Mouse (Mus musculus) olfactory bulb, adult 2 months (tissue): Measurements from ENCODE around the gene Gtf2ird1. TPM values are rescaled to one million over a fixed set of nuclear protein-coding genes. Genes with fewer than 3 reads are reported as not detected.

ENCODE experiments used
- H3K27ac ChIP-seq: fragments of 200-500 bp; 2 replicates; pipeline ENCODE4 v1.5.1; 2012; ENCODE audit warnings: low read depth, low read length; ENCODE audit not compliant: insufficient read depth
- H3K4me1 ChIP-seq: fragments of 200-500 bp; 2 replicates; pipeline ENCODE4 v1.6.1; 2012; ENCODE audit warnings: low read length; ENCODE audit not compliant: control insufficient read depth, insufficient read depth
- H3K4me3 ChIP-seq: fragments of 200-500 bp; 2 replicates; pipeline ENCODE4 v1.5.1; 2012; ENCODE audit warnings: mild to moderate bottlenecking, low read depth, low read length, moderate library complexity; ENCODE audit not compliant: insufficient read depth
- CTCF ChIP-seq: fragments of 200-500 bp; IDR thresholded peaks from 2 replicates; pipeline ENCODE4 v1.5.1; 2012; ENCODE audit warnings: low read depth, mild to moderate bottlenecking, low read length, moderate library complexity; ENCODE audit not compliant: insufficient read depth
- POLR2A ChIP-seq: fragments of 200-500 bp; IDR thresholded peaks from 2 replicates; pipeline ENCODE4 v1.6.1; 2012; ENCODE audit warnings: mild to moderate bottlenecking, low read depth, low read length, moderate library complexity; ENCODE audit not compliant: insufficient read depth
- WGBS: fragments of 180-500 bp; shearing (Covaris S2); methylation state at CpG from one replicate; pipeline ENCODE4 v1.1.7; 2018; 5-methylcytosine and 5-hydroxymethylcytosine counted together
- polyA plus RNA-seq: library from polyadenylated mRNA; stranded (reverse); fragments of >200 nt; gene quantifications from 2 replicates; pipeline ENCODE4 v1.2.4, GENCODE M21; 2012; ENCODE audit warnings: low replicate concordance; ENCODE audit not compliant: missing spikeins, insufficient read depth, insufficient read length

Gtf2ird1 gene
- polyA plus RNA-seq, 1 experiment, result not detected

DNA sequence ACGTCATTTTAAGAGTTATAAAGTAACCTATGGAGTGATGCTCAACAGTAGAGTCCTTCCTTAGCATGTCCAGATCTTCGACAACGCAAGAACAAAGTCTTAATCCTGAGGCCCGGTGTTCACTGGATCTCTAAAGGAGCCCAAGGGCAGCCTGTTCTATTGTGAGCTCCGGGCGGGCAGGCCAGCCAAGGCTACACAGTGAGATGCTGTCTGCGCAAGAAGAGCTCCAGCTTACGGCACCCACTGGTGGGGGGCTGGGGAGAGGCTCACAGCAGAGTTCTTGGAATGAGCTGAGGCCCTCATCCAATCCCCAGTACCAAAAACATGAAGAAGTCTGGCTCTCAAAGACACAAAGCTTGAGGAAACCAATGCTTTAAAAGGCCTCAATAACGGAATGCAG lies 146.3 kb downstream of the Gtf2ird1 start:
- Histone ChIP-seq H3K4me1 (peaks cover 33% of the 10 kb centered on the region), H3K27ac (no peak overlapping the region; the same call in 1 of the 2 replicates), H3K4me3 (no peak overlapping the region)
- no peak for TF ChIP-seq CTCF
- TF ChIP-seq POLR2A, result no peak
- WGBS, result 78% methylated on average over 9 of the region's 9 CpGs

DNA sequence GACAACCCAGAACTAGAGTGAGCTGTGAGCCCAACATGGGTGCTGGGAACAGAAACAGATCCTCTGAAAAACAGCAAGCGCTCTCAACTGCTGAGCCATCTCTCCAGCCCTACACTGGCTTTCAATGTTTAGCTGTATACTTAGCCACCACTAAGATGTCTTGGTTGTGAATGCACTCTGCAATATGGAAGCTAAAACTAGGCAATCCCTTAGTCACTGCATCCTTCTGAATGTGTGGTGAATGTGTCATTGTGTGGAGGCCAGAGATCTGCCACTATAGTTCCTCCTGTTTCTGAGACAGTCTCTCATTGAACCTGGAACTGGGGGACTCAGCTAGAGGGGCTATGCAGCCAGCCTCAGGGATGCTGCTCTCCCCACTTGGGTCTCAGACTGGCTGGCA lies 147.2 kb downstream of the Gtf2ird1 start:
- 93% methylated on average over 1 of the region's 1 CpGs for WGBS
- TF ChIP-seq POLR2A (no peak), CTCF (no peak)
- H3K27ac ChIP-seq, result 0 out of 2 replicates have a peak overlapping the region, but pooled peaks have one; percentile 8
- peaks cover 39% of the 10 kb centered on the region for H3K4me1 ChIP-seq
- H3K4me3 ChIP-seq, result no peak overlapping the region

Other genes starting within 250 kb of the Gtf2ird1 start
- gene Ncf1, start 227.1 kb downstream of the Gtf2ird1 start, polyA plus RNA-seq, result not detected in 2 replicates
- 380 TPM in 1 of 2 replicates, not detected in the other for gene Gtf2i, start 142.0 kb downstream of the Gtf2ird1 start, polyA plus RNA-seq
- gene Clip2, start 95.7 kb upstream of the Gtf2ird1 start, polyA plus RNA-seq, result not detected in 2 replicates
- gene Syna, start 103.5 kb upstream of the Gtf2ird1 start, polyA plus RNA-seq, result not detected in 2 replicates
- gene Rfc2, start 124.7 kb upstream of the Gtf2ird1 start, polyA plus RNA-seq, result not detected in 2 replicates
- gene Lat2, start 158.3 kb upstream of the Gtf2ird1 start, polyA plus RNA-seq, result not detected in 2 replicates
- gene Eif4h, start 182.8 kb upstream of the Gtf2ird1 start, polyA plus RNA-seq, result 112 TPM in 1 of 2 replicates, not detected in the other
- gene Limk1, start 231.9 kb upstream of the Gtf2ird1 start, polyA plus RNA-seq, result not detected in 2 replicates